Mouse (Mus musculus): Measurements from ENCODE around the gene Noxo1. TPM values are rescaled to one million over a fixed set of nuclear protein-coding genes. Genes with fewer than 3 reads are reported as not detected.
A peak's percentile ranks its signal among the peaks of the same experiment; 100 is the strongest.

Noxo1 gene
- polyA plus RNA-seq, 1 experiment from 2014 or later, result 1.3 TPM

- H3K9me3 ChIP-seq (replicated peaks), result no peaks in the 10 kb centered on the region
- ATAC-seq, result no peak
- peaks cover 33% of the 10 kb centered on the region for H3K4me1 ChIP-seq
- peak overlapping the region; percentile 34 for H3K4me3 ChIP-seq
- H3K4me2 ChIP-seq, result peak overlapping the region; percentile 58
- no peak overlapping the region for H3K27ac ChIP-seq
- 1% methylated on average over 25 of the region's 25 CpGs for WGBS
- peak overlapping the region; percentile 46 for H3K9ac ChIP-seq
- peaks cover 14% of the 10 kb centered on the region for H3K36me3 ChIP-seq (ENCODE audit: poor library complexity, severe bottlenecking)
- peaks cover 37% of the 10 kb centered on the region for H3K27me3 ChIP-seq
Measured at GRCm38 (mm10) chr17:24687146-24687595, 8.9 kb upstream of the Noxo1 start.

GRCm38 (mm10) chr17:24687599-24687998, 8.4 kb upstream of the Noxo1 start:
- 16% methylated on average over 23 of the region's 23 CpGs for WGBS
- no peak overlapping the region for H3K27ac ChIP-seq
- peak overlapping the region; percentile 34 for H3K4me3 ChIP-seq
- no peak for ATAC-seq
- H3K36me3 ChIP-seq (ENCODE audit: poor library complexity, severe bottlenecking), result peaks cover 14% of the 10 kb centered on the region
- H3K27me3 ChIP-seq, result peaks cover 37% of the 10 kb centered on the region
- no peaks in the 10 kb centered on the region for H3K9me3 ChIP-seq (replicated peaks)
- peak overlapping the region; percentile 58 for H3K4me2 ChIP-seq
- peaks cover 33% of the 10 kb centered on the region for H3K4me1 ChIP-seq
- peak overlapping the region; percentile 46; the same call in 1 of the 2 replicates for H3K9ac ChIP-seq

DNA sequence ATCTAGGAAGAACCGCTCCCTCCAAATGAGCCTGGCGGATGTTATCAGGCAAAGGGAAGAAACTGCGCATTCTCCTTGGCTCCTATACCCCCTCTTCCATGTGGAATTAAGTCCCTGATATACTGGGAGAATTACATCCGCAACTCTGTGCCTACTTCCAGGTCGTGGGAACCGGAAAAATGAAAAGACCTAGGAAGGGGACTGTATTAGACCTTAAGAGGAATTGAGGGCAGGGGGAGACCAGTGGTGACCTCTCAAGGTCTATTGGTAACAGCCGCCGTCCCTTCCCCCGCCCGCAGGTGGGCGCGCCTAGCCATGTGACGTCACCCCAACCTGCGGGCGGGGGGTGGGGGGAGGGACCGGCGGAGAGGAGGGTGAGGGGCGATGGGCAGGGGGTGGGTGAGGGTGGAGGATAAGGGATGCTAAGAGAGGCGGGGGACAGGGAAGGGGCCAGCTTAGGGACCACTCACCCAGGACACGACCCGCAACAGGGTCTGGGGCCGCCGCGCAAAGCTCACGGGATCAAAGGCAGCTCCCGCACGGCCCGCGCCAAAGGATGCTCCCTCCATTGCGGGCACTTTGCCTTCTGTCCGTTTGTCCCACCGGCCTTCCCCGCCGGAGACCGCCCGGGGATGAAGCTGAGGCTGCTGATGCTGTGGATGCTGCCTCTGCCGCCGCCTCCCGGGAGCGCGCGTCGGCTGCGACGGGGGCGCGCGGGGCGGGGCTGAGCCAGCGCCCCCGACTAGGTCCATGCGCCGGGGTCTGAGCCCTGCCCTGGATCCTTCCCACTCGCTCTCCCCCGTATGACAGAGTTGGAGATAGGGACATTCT, 6.6 kb upstream of the Noxo1 start, which contains the start of gene Syngr3:
TSS of gene Syngr3 (minus strand) at position 705 of the 831 bp plus-strand sequence.
- H3K36me3 ChIP-seq (ENCODE audit: poor library complexity, severe bottlenecking), result peaks cover 22% of the 10 kb centered on the region

GRCm38 (mm10) chr17:24692385-24692784, 3.6 kb upstream of the Noxo1 start:
- 84% methylated on average over 5 of the region's 5 CpGs for WGBS
- no peaks in the 10 kb centered on the region for H3K9me3 ChIP-seq (replicated peaks)
- H3K27ac ChIP-seq, result no peak overlapping the region
- H3K36me3 ChIP-seq (ENCODE audit: poor library complexity, severe bottlenecking), result peaks cover 15% of the 10 kb centered on the region
- ATAC-seq, result no peak
- H3K9ac ChIP-seq, result no peak overlapping the region
- H3K4me3 ChIP-seq, result no peak overlapping the region
- no peak overlapping the region for H3K4me2 ChIP-seq
- peaks cover 28% of the 10 kb centered on the region for H3K27me3 ChIP-seq
- H3K4me1 ChIP-seq, result peaks cover 46% of the 10 kb centered on the region

More for the DNA sequence above, 6.6 kb upstream of the Noxo1 start, which contains the start of gene Syngr3:
- Histone ChIP-seq H3K4me1 (peaks cover 33% of the 10 kb centered on the region), H3K4me2 (peak within 1 kb of the TSS; percentile 79), H3K27ac (peak within 1 kb of the TSS; percentile 59; the same call in 1 of the 2 replicates), H3K27me3 (peaks cover 37% of the 10 kb centered on the region), H3K9me3 (replicated peaks) (no peaks in the 10 kb centered on the region), H3K9ac (peak within 1 kb of the TSS; percentile 93), H3K4me3 (peak within 1 kb of the TSS; percentile 80)
- ATAC-seq, result peak; percentile 72
- WGBS, result under 1% methylated on average over 48 of the region's 55 CpGs

GRCm38 (mm10) chr17:24695326-24696010, 566 bp upstream of the Noxo1 start:
- peak; percentile 56 for ATAC-seq
- Histone ChIP-seq H3K9me3 (replicated peaks) (no peaks in the 10 kb centered on the region), H3K36me3 (ENCODE audit: poor library complexity, severe bottlenecking) (peaks cover 26% of the 10 kb centered on the region), H3K4me1 (peaks cover 35% of the 10 kb centered on the region), H3K4me3 (peak overlapping the region; percentile 79), H3K9ac (peak overlapping the region; percentile 87), H3K4me2 (peak overlapping the region; percentile 66), H3K27ac (peak overlapping the region; percentile 84), H3K27me3 (peaks cover 4% of the 10 kb centered on the region)
- 5% methylated on average over 48 of the region's 51 CpGs for WGBS

- Histone ChIP-seq H3K4me3 (no peak overlapping the region), H3K9ac (no peak overlapping the region), H3K27ac (no peak overlapping the region), H3K9me3 (replicated peaks) (no peaks in the 10 kb centered on the region), H3K27me3 (no peaks in the 10 kb centered on the region), H3K4me2 (no peak overlapping the region), H3K36me3 (ENCODE audit: poor library complexity, severe bottlenecking) (peaks cover 40% of the 10 kb centered on the region), H3K4me1 (peaks cover 31% of the 10 kb centered on the region)
- no peak for ATAC-seq
- 17% methylated on average over 5 of the region's 5 CpGs for WGBS
Measured at GRCm38 (mm10) chr17:24697985-24698384, 2.0 kb downstream of the Noxo1 start.

GRCm38 (mm10) chr17:24698715-24699114, 2.7 kb downstream of the Noxo1 start:
- no peak overlapping the region for H3K9ac ChIP-seq

GRCm38 (mm10) chr17:24699473-24699872, 3.4 kb downstream of the Noxo1 start:
- 82% methylated on average over 2 of the region's 2 CpGs for WGBS
- no peak for ATAC-seq

More at GRCm38 (mm10) chr17:24698715-24699114, 2.7 kb downstream of the Noxo1 start:
- H3K27me3 ChIP-seq, result no peaks in the 10 kb centered on the region
- peaks cover 39% of the 10 kb centered on the region for H3K36me3 ChIP-seq (ENCODE audit: poor library complexity, severe bottlenecking)
- H3K4me1 ChIP-seq, result peaks cover 31% of the 10 kb centered on the region
- H3K4me3 ChIP-seq, result no peak overlapping the region
- no peak overlapping the region for H3K27ac ChIP-seq
- H3K4me2 ChIP-seq, result no peak overlapping the region
- 75% methylated on average over 9 of the region's 9 CpGs for WGBS
- ATAC-seq, result no peak
- no peaks in the 10 kb centered on the region for H3K9me3 ChIP-seq (replicated peaks)

DNA sequence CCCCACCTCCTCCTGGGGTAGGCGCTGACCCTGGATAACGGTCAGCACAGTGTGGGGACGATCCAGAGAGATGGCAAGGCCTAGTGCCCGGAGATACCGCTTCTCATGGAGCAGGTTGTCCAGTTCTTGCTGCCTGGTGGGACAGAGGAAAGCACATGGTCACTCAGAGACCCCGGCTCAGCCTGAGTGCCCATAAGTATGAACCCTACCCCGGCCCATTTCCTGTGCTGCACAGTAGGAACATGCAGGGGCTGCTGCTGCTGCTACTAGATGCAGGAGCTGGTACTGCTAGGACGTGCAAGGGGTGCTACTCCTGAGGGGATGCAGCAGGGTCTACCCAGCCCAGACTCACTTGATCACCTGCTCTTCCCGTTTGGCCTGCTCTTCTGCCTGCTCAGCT, 5.2 kb downstream of the Noxo1 start:
- Histone ChIP-seq H3K9ac (no peak overlapping the region), H3K27me3 (no peaks in the 10 kb centered on the region), H3K4me3 (no peak overlapping the region), H3K27ac (no peak overlapping the region), H3K36me3 (ENCODE audit: poor library complexity, severe bottlenecking) (peaks cover 59% of the 10 kb centered on the region), H3K9me3 (replicated peaks) (no peaks in the 10 kb centered on the region), H3K4me1 (peaks cover 27% of the 10 kb centered on the region), H3K4me2 (no peak overlapping the region)
- ATAC-seq, result no peak
- WGBS, result 92% methylated on average over 9 of the region's 9 CpGs

More at GRCm38 (mm10) chr17:24699473-24699872, 3.4 kb downstream of the Noxo1 start:
- Histone ChIP-seq H3K4me2 (no peak overlapping the region), H3K9ac (no peak overlapping the region), H3K27ac (no peak overlapping the region), H3K36me3 (ENCODE audit: poor library complexity, severe bottlenecking) (peaks cover 47% of the 10 kb centered on the region), H3K4me1 (peaks cover 31% of the 10 kb centered on the region), H3K4me3 (no peak overlapping the region), H3K9me3 (replicated peaks) (no peaks in the 10 kb centered on the region), H3K27me3 (no peaks in the 10 kb centered on the region)

DNA sequence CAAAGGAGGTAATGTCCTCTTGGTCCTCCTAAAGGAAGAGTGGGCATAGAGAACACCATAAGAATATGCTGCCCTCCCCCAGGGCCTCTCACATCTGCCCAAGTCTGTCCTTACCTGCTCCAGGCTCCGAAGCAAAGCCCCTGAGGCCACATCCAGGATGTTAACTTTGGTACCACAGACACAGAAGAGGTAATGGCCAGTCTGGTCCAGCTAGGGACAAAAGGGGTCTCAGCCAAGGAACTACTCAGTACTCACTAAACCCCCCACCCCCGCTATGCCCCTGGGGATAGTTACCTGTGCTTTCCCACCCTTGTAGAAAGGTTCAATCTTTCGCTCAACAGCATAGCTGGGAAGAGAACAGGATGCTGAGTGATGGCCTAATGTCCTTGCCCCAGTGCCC, 9.8 kb downstream of the Noxo1 start:
- H3K4me2 ChIP-seq, result peak overlapping the region; percentile 89
- H3K9ac ChIP-seq, result no peak overlapping the region
- no peaks in the 10 kb centered on the region for H3K9me3 ChIP-seq (replicated peaks)
- peaks cover 45% of the 10 kb centered on the region for H3K36me3 ChIP-seq (ENCODE audit: poor library complexity, severe bottlenecking)
- H3K27me3 ChIP-seq, result no peaks in the 10 kb centered on the region
- peak overlapping the region; percentile 83 for H3K4me3 ChIP-seq
- WGBS, result 98% methylated on average over 3 of the region's 3 CpGs
- peaks cover 19% of the 10 kb centered on the region for H3K4me1 ChIP-seq
- no peak for ATAC-seq
- H3K27ac ChIP-seq, result no peak overlapping the region

- peaks cover 19% of the 10 kb centered on the region for H3K4me1 ChIP-seq
- peak within 1 kb of the TSS; percentile 89 for H3K4me2 ChIP-seq
- H3K9me3 ChIP-seq (replicated peaks), result no peaks in the 10 kb centered on the region
- peak within 1 kb of the TSS; percentile 84 for H3K9ac ChIP-seq
- peak within 1 kb of the TSS; percentile 74 for H3K27ac ChIP-seq
- H3K4me3 ChIP-seq, result peak within 1 kb of the TSS; percentile 83
- peaks cover 31% of the 10 kb centered on the region for H3K36me3 ChIP-seq (ENCODE audit: poor library complexity, severe bottlenecking)
- 4% methylated on average over 32 of the region's 32 CpGs for WGBS
- no peaks in the 10 kb centered on the region for H3K27me3 ChIP-seq
- peak; percentile 93 for ATAC-seq
Measured at GRCm38 (mm10) chr17:24706982-24707800, 11.2 kb downstream of the Noxo1 start, which contains the start of gene Tbl3. TSS of gene Tbl3 (minus strand) at chr17:24707660.
